In genomic region chr7:49246584-49247481, GRCm38 (mm10) we compare ENCODE assay signal across 8 mouse cellular contexts.
DNase-seq lines count a peak whose midpoint lies in the region; ATAC-seq and TF ChIP-seq lines count a peak whose summit lies in the region.

No protein-coding gene starts in this region.

- peak overlapping the region; percentile 66 for H3K9ac ChIP-seq in forebrain, embryonic 14.5 days (ENCODE audit: low read length)

- no peaks in the 10 kb centered on the region for H3K79me2 ChIP-seq in myocyte (ENCODE audit: control insufficient read depth, insufficient read depth)

- TF ChIP-seq POLR2A in bone marrow macrophage, adult 2 months (IDR thresholded peaks at IDR 0.05; ENCODE audit: borderline replicate concordance, low read depth, low read length): no peak
- no peak for TF ChIP-seq POLR2A in myocyte (IDR thresholded peaks at IDR 0.05; ENCODE audit: insufficient read length, low read depth)

- TF ChIP-seq CTCF in left cerebral cortex, adult 2 months (IDR thresholded peaks at IDR 0.05): no peak
- no peak for TF ChIP-seq CTCF in bone marrow macrophage, adult 2 months (IDR thresholded peaks at IDR 0.05; ENCODE audit: low read depth, low read length)

- peaks cover 29% of the 10 kb centered on the region for H3K4me1 ChIP-seq in bone marrow macrophage, adult 2 months (ENCODE audit: control insufficient read depth, insufficient read depth, low read length)
- peaks cover 13% of the 10 kb centered on the region; the same call in 1 of the 2 replicates for H3K4me1 ChIP-seq in forebrain, embryonic 14.5 days (ENCODE audit: control insufficient read depth, insufficient read depth, low read length)

- WGBS in forebrain, embryonic 14.5 days: 2% methylated on average over 50 of the region's 50 CpGs

- intact Hi-C loops in left cerebral cortex, adult 2 months (cut with DNase I): loop anchor here (2.0 kb wide), 1 partner anchor 100 kb away; no protein-coding TSS in a partner anchor
- intact Hi-C loops in left cerebral cortex, postnatal 14 days (cut with DNase I): loop anchor here (2.0 to 5.0 kb wide), 2 partner anchors 100 to 114 kb away; no protein-coding TSS in a partner anchor

- DNase-seq in left cerebral cortex, adult 2 months (ENCODE audit: extremely low spot score in 1 of 2, low spot score in 2 of 2): peak in 1 of 2 experiments; percentile 56
- DNase-seq in left cerebral cortex, postnatal 14 days (ENCODE audit: low spot score in 2 of 2): no peak
- DNase-seq in forebrain, embryonic 14.5 days (ENCODE audit: low spot score): no peak
- peak; percentile 25 for DNase-seq in kidney, postnatal 14 days
- no peak for DNase-seq in urinary bladder, postnatal 10 days (ENCODE audit: low spot score)

- no peaks in the 10 kb centered on the region for H3K9me3 ChIP-seq in forebrain, embryonic 14.5 days (replicated peaks; ENCODE audit: control insufficient read depth, low read length)

- H3ac ChIP-seq in myocyte (ENCODE audit: control insufficient read depth, insufficient read length): peak overlapping the region; percentile 3

- peak overlapping the region; percentile 99 for H3K4me2 ChIP-seq in forebrain, embryonic 14.5 days (ENCODE audit: low read length)
- H3K4me2 ChIP-seq in myocyte (ENCODE audit: low read depth): peak overlapping the region; percentile 97

- peak overlapping the region; percentile 95 for H3K27ac ChIP-seq in left cerebral cortex, adult 2 months
- peak overlapping the region; percentile 69 for H3K27ac ChIP-seq in bone marrow macrophage, adult 2 months (ENCODE audit: insufficient read depth, low read depth, low read length)
- H3K27ac ChIP-seq in forebrain, embryonic 14.5 days (ENCODE audit: low read depth, low read length): peak overlapping the region; percentile 55; the same call in 1 of the 2 replicates

- H3K27me3 ChIP-seq in forebrain, embryonic 14.5 days (replicated peaks; ENCODE audit: control insufficient read depth, insufficient read depth, low read length): peaks cover 14% of the 10 kb centered on the region; the same call in 1 of the 2 replicates
- no peaks in the 10 kb centered on the region for H3K27me3 ChIP-seq in myocyte (ENCODE audit: control insufficient read depth, insufficient read depth, insufficient read length)

- no peak for ATAC-seq in forebrain, embryonic 14.5 days
- ATAC-seq in megakaryocyte-erythroid progenitor cell, adult 5-6 weeks (replicated peaks; ENCODE audit: low FRiP score, low TSS enrichment, poor library complexity, severe bottlenecking): no peak

- peak overlapping the region; percentile 79 for H3K4me3 ChIP-seq in left cerebral cortex, adult 2 months
- H3K4me3 ChIP-seq in bone marrow macrophage, adult 2 months (ENCODE audit: insufficient read depth, low read length): peak overlapping the region; percentile 90
- H3K4me3 ChIP-seq in forebrain, embryonic 14.5 days (ENCODE audit: low read depth, low read length): peak overlapping the region; percentile 55
- H3K4me3 ChIP-seq in myocyte: peak overlapping the region; percentile 34

- no peaks in the 10 kb centered on the region for H3K36me3 ChIP-seq in forebrain, embryonic 14.5 days (ENCODE audit: control insufficient read depth, insufficient read depth, low read length)
- H3K36me3 ChIP-seq in myocyte (ENCODE audit: control insufficient read depth, insufficient read depth): no peaks in the 10 kb centered on the region

TF ChIP-seq in myocyte, 11 proteins besides CTCF, POLR2A, EP300 and RAD21:
- TF ChIP-seq SRF (IDR thresholded peaks at IDR 0.05; ENCODE audit: control insufficient read depth, insufficient read length, low read depth) (no peak), POLR2AphosphoS2 (IDR thresholded peaks at IDR 0.05; ENCODE audit: insufficient read length, low read depth) (no peak), E2F4 (IDR thresholded peaks at IDR 0.05; ENCODE audit: insufficient read depth) (no peak), MYOG (IDR thresholded peaks at IDR 0.05; ENCODE audit: control insufficient read depth in 1 of 3, insufficient read depth in 1 of 3, insufficient read length in 2 of 3, low read depth in 2 of 3) (no peak), TCF3 (IDR thresholded peaks at IDR 0.05; ENCODE audit: insufficient read length, low read depth) (no peak), MAX (IDR thresholded peaks at IDR 0.05; ENCODE audit: low read depth) (no peak), MYOD1 (IDR thresholded peaks at IDR 0.05; ENCODE audit: control insufficient read depth in 1 of 3, insufficient read length in 2 of 3, low read depth in 2 of 3) (no peak), TCF12 (IDR thresholded peaks at IDR 0.05; ENCODE audit: insufficient read depth, poor library complexity, severe bottlenecking) (no peak), USF1 (IDR thresholded peaks at IDR 0.05; ENCODE audit: low read depth) (no peak), REST (IDR thresholded peaks at IDR 0.05; ENCODE audit: insufficient read depth, insufficient read length) (no peak), CEBPB (IDR thresholded peaks at IDR 0.05; ENCODE audit: insufficient read depth, poor library complexity, severe bottlenecking) (no peak)

Comparison
In these comparisons a context has a peak if more than half of its experiments do, and no peak if none do; other contexts are left out.
1. H3K4me3 ChIP-seq: peak in every context shown above with its lines; median percentile 90 in bone marrow macrophage, adult 2 months; 79 in left cerebral cortex, adult 2 months; 55 in forebrain, embryonic 14.5 days; 34 in myocyte.